Mouse (Mus musculus) urinary bladder, adult 18-20 months (tissue): ENCODE data around the gene Kirrel.

Experiments
- DNase-seq, 2 experiments: peaks; one replicate each; pipeline ENCODE4 v3.0.0; 2022; ENCODE audit warnings: low spot score in 2 of 2, mixed read lengths in 2 of 2

The Kirrel gene

GRCm38 (mm10) chr3:87167621-87168020 is 6.9 kb downstream of the Kirrel start:
- DNase-seq: no peak

GRCm38 (mm10) chr3:87165291-87165881 is 9.2 kb downstream of the Kirrel start:
- DNase-seq: no peak

GRCm38 (mm10) chr3:87164099-87164815 is 10.3 kb downstream of the Kirrel start:
- DNase-seq: no peak

GRCm38 (mm10) chr3:87163116-87163515 is 11.4 kb downstream of the Kirrel start:
- no peak for DNase-seq

- no peak for DNase-seq
Observed at GRCm38 (mm10) chr3:87162380-87162779, 12.2 kb downstream of the Kirrel start.

- no peak for DNase-seq
Observed at GRCm38 (mm10) chr3:87161601-87162000, 12.9 kb downstream of the Kirrel start.

GRCm38 (mm10) chr3:87160819-87161509 is 13.6 kb downstream of the Kirrel start:
- DNase-seq: no peak

GRCm38 (mm10) chr3:87159190-87159589 is 15.4 kb downstream of the Kirrel start:
- DNase-seq: no peak

- DNase-seq: peak in 1 of 2 experiments; percentile 44
Observed at GRCm38 (mm10) chr3:87157767-87158291, 16.7 kb downstream of the Kirrel start.

- DNase-seq: no peak
Observed at GRCm38 (mm10) chr3:87157297-87157696, 17.2 kb downstream of the Kirrel start.

- DNase-seq: no peak
Observed at GRCm38 (mm10) chr3:87154398-87155287, 19.9 kb downstream of the Kirrel start.

GRCm38 (mm10) chr3:87153038-87153437 is 21.5 kb downstream of the Kirrel start:
- DNase-seq: no peak

GRCm38 (mm10) chr3:87152111-87152738 is 22.3 kb downstream of the Kirrel start:
- no peak for DNase-seq

- no peak for DNase-seq
Observed at GRCm38 (mm10) chr3:87151294-87151826, 23.2 kb downstream of the Kirrel start.

- DNase-seq: peak in 1 of 2 experiments; percentile 27
Observed at GRCm38 (mm10) chr3:87150689-87151244, 23.8 kb downstream of the Kirrel start.

GRCm38 (mm10) chr3:87150056-87150688 is 24.4 kb downstream of the Kirrel start:
- DNase-seq: no peak

- no peak for DNase-seq
Observed at GRCm38 (mm10) chr3:87149425-87149824, 25.1 kb downstream of the Kirrel start.

GRCm38 (mm10) chr3:87144476-87145240 is 29.9 kb downstream of the Kirrel start:
- no peak for DNase-seq

GRCm38 (mm10) chr3:87140284-87140683 is 34.3 kb downstream of the Kirrel start:
- DNase-seq: no peak
